Mouse (Mus musculus): Measurements from ENCODE around the gene Cnpy2.
"Not testable (repeated sequence)": the region's sequence is repeated elsewhere in the genome, so short reads cannot be mapped to it uniquely, and the experiment has no call there.

The Cnpy2 gene

DNA sequence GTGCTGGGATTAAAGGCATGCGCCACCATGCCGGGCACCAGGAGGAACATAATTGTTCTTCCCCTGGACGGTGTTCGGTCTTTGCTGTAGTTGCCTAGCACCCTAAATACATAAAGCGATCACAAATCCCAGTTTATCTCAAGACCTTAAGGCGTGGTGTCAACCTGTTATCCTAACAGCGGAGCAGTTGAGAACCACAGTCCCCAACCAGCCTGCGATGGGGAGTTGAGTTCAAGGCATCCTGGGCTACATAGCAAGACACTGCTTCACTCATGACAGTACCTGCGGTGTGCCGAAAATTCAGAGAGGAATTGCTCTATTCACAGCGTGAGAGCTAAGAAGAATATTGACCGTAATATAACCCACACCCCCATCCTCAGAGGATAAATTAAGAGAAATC is 618 bp upstream of the Cnpy2 start:
- DNase-seq, result peak; percentile 21

DNA sequence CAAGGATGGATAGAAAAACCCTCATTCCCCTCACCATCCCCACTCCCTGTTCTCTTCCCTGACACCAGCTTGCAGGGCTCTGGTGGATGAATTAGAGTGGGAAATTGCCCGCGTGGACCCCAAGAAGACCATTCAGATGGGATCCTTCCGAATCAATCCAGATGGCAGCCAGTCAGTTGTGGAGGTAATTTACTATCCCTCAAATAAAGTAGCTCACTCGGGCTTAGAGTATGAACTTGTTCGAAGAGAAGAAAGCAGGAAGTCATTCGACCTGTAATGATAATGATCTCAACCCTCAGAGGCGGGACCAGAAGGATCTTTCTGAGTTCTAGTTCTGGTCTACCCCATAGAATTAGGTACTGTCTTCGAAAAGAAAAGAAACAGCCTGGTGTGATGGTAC is 1.3 kb downstream of the Cnpy2 start:
- DNase-seq, result no peak

DNA sequence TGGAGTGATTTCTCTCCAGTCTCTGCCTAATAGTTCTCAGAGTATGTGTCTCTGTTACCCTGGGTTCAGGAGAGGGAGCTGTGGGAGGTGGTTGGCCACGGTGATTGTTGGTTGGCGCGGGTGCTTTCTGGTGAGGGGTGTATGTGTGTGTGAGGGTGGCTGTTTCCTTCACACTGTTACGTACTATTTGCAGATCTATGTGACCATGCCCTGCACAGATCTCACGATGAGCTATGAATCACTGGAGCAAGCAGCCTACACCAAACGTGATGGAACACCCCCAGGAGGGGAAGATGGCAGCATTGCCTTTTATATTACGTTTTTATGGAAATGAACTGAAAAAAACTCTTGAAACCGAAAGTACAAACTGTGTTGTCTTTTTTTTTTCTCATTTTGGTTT is 4.6 kb downstream of the Cnpy2 start:
- no peak for DNase-seq

GRCm38 (mm10) chr10:128327610-128328009 is 5.4 kb downstream of the Cnpy2 start:
- no peak for DNase-seq

DNA sequence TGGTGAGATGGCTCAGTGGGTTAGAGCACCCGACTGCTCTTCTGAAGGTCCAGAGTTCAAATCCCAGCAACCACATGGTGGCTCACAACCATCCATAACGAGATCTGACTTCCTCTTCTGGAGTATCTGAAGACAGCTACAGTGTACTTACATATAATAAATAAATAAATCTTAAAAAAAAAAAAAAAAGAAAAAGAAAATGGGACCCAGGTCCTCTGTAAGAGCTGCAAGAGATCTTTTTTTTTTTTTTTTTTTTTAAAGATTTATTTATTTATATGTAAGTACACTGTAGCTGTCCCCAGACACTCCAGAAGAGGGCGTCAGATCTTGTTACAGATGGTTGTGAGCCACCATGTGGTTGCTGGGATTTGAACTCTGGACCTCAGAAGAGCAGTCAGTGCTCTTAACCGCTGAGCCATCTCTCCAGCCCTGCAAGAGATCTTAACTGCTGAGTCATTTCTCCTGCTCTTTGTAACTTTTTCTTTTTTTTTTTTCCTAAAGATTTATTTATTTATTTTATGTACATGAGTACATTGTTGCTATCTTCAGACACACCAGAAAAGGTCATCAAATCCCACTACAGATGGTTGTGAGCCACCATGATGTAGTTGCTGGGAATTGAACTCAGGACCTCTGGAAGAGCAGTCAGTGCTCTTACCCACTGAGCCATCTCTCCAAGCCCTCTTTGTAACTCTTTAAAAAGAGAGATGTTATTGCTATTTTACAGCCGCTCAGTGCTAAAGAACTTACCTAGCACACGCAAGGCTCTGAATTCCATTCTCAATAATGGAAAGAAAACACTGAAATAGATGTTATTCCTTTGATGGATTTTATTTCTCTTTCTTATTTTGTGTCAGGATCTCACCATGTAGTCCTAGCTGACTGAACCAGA is 10.3 kb downstream of the Cnpy2 start:
- DNase-seq, result not testable (repeated sequence)

- peak; percentile 84 for DNase-seq
Measured at GRCm38 (mm10) chr10:128335582-128335981, 13.3 kb downstream of the Cnpy2 start.

- no peak for DNase-seq
Measured at GRCm38 (mm10) chr10:128336195-128336594, 13.9 kb downstream of the Cnpy2 start.

DNA sequence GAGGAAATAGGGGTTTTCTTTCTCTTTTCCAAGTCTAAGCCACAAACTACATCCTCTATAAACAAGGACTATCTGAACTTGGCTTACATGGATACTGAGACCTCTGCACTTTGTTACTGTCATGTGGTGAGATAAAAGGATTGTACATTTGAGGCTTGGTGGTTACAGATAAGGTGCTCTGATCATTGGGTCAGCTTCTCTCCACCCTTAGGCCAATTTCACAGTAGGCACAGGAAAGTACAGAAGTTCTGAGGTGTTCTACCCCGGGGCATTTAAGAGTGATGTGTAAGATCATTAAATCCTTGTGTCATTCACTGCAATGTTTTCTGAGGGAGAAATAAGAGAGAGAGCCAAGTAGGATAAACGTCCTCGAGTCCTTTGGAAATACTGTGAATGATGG is 14.3 kb downstream of the Cnpy2 start:
- DNase-seq, result no peak

GRCm38 (mm10) chr10:128337306-128338181 is 15.3 kb downstream of the Cnpy2 start, which contains the start of gene Cs:
TSS of gene Cs (plus strand) at chr10:128337734.
- DNase-seq, result peak; percentile 99

GRCm38 (mm10) chr10:128338415-128338814 is 16.2 kb downstream of the Cnpy2 start:
- DNase-seq, result no peak

DNA sequence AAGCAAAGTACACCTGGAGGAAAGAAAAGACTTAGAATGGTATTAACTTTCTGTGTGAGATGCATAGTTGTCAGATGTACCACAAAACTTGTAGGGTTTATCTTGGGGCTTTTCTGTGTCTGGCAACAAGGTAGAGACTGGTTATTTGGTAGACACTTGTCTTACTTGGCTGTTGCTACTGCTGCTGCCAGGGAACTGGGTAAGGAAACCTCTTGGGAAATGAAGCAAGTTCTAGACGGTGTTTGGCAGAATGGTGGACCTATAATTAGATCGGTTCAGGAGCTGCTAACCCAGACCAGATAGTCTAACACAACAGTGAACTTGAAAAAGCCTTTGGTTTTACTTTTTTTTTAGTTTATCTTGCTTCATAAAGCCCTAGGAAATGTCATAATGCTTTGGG is 16.7 kb downstream of the Cnpy2 start:
- DNase-seq, result no peak

DNA sequence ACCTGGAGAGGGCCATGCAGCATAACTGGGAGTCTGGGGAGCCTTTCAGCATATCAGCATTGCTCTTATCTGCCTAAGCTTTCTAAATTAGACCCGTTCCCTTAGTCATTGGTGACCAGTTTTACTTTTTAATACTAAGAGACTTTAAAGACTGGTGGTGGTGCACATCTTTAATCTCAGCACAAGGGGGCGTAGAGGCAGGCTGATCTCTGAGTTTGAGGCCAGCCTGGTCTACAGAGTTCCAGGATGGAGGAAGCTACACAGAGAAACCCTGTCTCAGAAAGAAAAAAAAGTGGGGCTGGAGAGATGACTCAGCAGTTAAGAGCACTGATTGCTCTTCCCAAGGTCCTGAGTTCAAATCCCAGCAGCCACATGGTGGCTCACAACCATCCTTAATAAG is 18.0 kb downstream of the Cnpy2 start:
- DNase-seq, result peak; percentile 40

GRCm38 (mm10) chr10:128343436-128343835 is 21.2 kb downstream of the Cnpy2 start:
- DNase-seq, result peak; percentile 68

- peak; percentile 82 for DNase-seq
Measured at GRCm38 (mm10) chr10:128344568-128345275, 22.5 kb downstream of the Cnpy2 start.

DNA sequence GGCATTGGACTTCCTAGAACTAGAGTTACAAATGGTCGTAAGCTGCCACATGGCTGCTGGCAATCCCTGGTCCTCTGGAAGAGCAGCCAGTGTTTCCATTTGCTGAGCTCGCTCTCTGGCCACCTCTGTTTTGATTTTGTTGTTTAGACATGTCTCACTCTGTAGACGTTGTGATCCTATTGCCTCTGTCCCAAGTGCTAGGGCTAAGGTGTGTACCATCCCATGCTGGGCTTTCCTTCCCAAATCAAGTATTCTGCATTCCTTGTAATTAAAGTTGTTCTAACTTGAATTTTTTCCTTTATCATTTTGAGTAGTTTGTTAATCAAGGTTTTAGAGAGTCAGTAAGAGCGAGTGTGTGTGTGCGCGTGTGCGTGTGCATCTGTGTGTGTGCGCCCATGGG is 25.3 kb downstream of the Cnpy2 start:
- no peak for DNase-seq

GRCm38 (mm10) chr10:128358796-128359195 is 36.5 kb downstream of the Cnpy2 start:
- peak; percentile 74 for DNase-seq

DNA sequence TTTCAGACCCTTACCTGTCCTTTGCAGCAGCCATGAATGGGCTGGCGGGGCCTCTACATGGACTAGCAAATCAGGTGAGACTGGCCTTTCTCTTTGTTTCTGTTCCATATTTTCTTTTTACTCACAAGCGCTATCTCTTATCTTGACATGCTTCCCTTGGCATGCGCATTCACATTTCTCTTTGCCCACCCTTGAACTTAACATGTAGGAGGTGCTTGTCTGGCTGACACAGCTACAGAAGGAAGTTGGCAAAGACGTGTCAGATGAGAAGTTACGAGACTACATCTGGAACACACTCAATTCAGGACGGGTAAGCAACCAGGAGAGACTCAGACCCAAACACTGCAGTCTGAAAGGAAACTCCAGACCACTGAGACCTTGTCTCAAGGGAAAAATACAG is 37.0 kb downstream of the Cnpy2 start:
- no peak for DNase-seq

- no peak for DNase-seq
Measured at GRCm38 (mm10) chr10:128361836-128362235, 39.6 kb downstream of the Cnpy2 start.

- peak; percentile 77 for DNase-seq
Measured at GRCm38 (mm10) chr10:128362568-128362967, 40.3 kb downstream of the Cnpy2 start.

- no peak for DNase-seq
Measured at GRCm38 (mm10) chr10:128367899-128368401, 45.7 kb downstream of the Cnpy2 start.

DNA sequence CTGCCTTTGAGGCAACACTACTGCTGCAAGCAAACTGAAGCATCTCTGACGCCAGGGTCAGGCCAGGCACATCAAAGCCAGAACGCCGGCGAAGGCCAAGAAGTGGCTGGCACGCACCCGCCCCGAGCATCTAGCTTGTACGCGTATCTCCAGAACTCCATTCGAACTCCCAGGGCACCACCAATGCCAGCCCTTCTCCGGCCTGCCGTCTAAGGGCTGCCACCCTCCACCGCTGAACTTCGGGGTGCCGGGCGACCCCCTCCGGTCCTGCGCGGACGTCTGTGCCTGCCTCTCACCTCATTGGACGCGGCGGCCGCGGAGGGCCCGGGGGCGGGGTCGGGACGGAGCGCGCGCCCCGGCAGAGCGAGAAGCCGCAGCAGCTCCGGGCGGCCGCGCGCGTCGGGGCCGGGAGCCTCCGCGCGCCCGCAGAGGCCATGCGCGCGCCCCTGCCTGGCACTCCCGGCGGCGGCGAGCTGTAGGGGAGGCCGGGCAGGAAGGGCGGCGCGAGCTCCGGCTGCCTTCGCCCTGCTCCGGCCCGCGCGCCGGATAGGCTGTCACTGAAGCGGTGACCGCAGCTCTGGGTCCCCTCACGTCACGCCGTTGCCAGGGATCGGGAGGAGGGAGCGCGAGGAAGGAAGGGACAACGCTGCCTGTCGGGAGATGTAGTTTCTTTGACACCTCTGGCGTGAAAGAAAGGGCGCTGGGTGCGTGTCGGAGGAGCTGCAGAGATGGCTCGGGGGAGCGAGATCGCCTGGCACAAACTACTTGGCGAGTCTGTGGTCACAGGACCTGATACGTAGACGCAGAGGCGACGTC is 46.4 kb downstream of the Cnpy2 start, which contains the start of gene Coq10a:
Gene Coq10a, minus strand, starts transcription at position 596 of the 816 bp plus-strand sequence.
- peak; percentile 97 for DNase-seq

DNA sequence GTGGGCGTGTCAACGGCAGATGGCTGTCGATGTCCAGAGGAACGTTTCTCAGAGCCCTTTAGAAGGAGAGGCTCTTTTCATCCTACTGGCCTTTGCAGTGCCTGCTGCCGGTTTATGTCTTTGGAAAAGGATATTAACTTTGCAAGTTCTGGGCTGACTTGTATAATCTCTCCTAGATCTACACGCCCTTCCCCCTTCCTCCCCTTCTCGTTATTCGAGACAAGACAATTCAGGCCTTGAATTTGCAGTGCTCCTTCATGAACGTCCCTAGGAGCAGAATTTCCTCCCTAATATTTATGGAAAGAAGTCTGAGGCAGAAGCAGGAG is 46.9 kb downstream of the Cnpy2 start:
- no peak for DNase-seq
